Mouse (Mus musculus): ENCODE data around the gene A430089I19Rik.
"Not testable (repeated sequence)": the region's sequence is repeated elsewhere in the genome, so short reads cannot be mapped to it uniquely, and the experiment has no call there.

- not testable (repeated sequence) for TF ChIP-seq POLR2A (IDR thresholded peaks at IDR 0.05; ENCODE audit: control insufficient read depth, extremely low read depth, insufficient read depth, low read length, poor library complexity); CTCF (IDR thresholded peaks at IDR 0.05; ENCODE audit: borderline replicate concordance, control insufficient read depth, extremely low read depth, insufficient read depth, low read length, poor library complexity)
These were observed 32.9 kb upstream of the A430089I19Rik start, which contains the start of gene AA792892 for GRCm38 (mm10) chr5:94339449-94339848.

Data from thymus, adult 2 months (tissue).